Mouse (Mus musculus): ENCODE data around the gene Phf24. TPM values are rescaled to one million over a fixed set of nuclear protein-coding genes. Genes with fewer than 3 reads are reported as not detected.

Phf24 gene
- polyA plus RNA-seq, 1 experiment from 2014 or later, result 43.5 TPM

DNA sequence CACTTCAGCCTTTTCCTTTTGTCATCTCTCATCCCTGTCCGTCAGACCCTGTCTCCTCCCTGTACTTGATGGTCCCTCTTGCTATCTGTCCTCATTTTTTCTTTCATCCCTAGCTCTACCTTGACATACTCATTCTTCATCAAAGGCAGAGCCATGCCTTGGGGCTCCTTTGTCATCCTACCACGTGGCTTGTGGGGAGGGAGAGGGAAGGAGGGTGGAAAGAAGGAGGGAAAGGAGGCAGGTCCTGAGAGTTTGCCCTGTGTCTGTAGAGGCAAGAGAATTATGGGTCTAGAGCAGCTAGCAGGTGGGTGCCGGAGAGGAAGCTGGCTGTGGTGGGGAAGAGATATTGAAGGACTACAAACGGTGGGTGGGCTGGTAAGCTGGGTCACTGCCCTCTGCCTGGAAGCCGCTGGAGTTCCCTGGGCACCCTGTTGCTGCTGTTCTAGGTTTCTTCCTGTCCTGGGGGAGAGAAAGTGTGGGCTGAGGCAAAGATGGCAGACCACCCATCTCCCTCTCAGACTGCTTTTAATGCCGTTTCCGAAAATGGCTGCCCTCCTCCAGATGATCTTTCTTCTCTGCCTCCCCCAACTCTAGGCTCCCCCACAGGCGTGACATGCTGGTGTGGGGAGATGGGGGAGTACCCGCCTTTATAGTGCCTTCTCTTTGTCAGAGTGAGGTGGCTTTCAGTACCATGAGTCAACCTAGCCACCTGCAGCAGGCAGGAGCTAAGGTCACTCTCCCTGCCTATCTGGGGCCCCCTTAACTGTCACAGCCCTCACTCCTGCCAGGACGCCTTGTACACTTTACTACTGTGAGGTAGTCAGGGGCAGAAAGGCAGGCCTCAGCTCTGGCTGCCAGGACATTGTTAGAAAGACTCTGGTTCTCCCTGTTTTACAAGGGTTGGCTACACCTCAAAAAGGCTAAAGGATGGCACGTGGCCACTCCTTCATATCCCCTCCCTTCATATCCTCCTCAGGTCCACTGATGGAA, 35.0 kb downstream of the Phf24 start:
- no peaks in the 10 kb centered on the region for H3K9me3 ChIP-seq (ENCODE audit: control insufficient read depth, low read length)
- peak overlapping the region; percentile 91 for H3K4me2 ChIP-seq (replicated peaks)
- peak overlapping the region; percentile 85 for H3K4me3 ChIP-seq (replicated peaks; ENCODE audit: low read length)
- H3K4me1 ChIP-seq (replicated peaks; ENCODE audit: control insufficient read depth, insufficient read depth, low read length), result peaks cover 69% of the 10 kb centered on the region
- peak overlapping the region; percentile 98 for H3K27ac ChIP-seq
- ATAC-seq (ENCODE audit: low FRiP score) (no peak), DNase-seq (ENCODE audit: low spot score) (no peak)
- peaks cover 30% of the 10 kb centered on the region for H3K36me3 ChIP-seq (replicated peaks; ENCODE audit: control insufficient read depth, insufficient read depth)
- H3K27me3 ChIP-seq (ENCODE audit: control insufficient read depth, insufficient read depth, low read length), result no peaks in the 10 kb centered on the region
- 48% methylated on average over 11 of the region's 11 CpGs for WGBS
- H3K9ac ChIP-seq, result peak overlapping the region; percentile 98

DNA sequence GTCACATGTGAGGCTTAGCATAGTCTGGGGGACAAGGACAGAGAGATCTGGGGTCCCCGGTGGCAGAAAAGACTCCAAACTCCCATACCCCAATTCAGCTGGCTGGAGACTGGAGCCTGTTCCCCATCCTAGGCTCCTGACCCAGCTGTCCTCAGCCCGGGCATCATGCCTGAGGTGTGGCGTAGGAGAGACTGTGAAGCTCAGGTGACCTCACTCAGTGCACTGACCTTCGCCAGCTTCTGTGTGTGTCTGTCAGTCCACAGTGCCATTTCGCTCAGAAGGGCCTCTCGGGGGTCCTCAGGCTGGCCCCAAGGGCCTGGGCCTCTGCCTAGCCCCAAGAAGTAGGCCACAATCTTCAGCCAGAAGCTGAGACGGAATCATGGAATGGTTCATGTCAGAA, 36.1 kb downstream of the Phf24 start:
- no peak for ATAC-seq (ENCODE audit: low FRiP score)
- H3K9me3 ChIP-seq (ENCODE audit: control insufficient read depth, low read length), result no peaks in the 10 kb centered on the region
- peaks cover 41% of the 10 kb centered on the region for H3K36me3 ChIP-seq (replicated peaks; ENCODE audit: control insufficient read depth, insufficient read depth)
- DNase-seq (ENCODE audit: low spot score), result no peak
- peaks cover 59% of the 10 kb centered on the region for H3K4me1 ChIP-seq (replicated peaks; ENCODE audit: control insufficient read depth, insufficient read depth, low read length)
- peak overlapping the region; percentile 91 for H3K4me2 ChIP-seq (replicated peaks)
- peak overlapping the region; percentile 98 for H3K9ac ChIP-seq
- H3K27me3 ChIP-seq (ENCODE audit: control insufficient read depth, insufficient read depth, low read length), result no peaks in the 10 kb centered on the region
- H3K27ac ChIP-seq, result peak overlapping the region; percentile 98
- peak overlapping the region; percentile 85 for H3K4me3 ChIP-seq (replicated peaks; ENCODE audit: low read length)
- WGBS, result 78% methylated on average over 7 of the region's 7 CpGs

DNA sequence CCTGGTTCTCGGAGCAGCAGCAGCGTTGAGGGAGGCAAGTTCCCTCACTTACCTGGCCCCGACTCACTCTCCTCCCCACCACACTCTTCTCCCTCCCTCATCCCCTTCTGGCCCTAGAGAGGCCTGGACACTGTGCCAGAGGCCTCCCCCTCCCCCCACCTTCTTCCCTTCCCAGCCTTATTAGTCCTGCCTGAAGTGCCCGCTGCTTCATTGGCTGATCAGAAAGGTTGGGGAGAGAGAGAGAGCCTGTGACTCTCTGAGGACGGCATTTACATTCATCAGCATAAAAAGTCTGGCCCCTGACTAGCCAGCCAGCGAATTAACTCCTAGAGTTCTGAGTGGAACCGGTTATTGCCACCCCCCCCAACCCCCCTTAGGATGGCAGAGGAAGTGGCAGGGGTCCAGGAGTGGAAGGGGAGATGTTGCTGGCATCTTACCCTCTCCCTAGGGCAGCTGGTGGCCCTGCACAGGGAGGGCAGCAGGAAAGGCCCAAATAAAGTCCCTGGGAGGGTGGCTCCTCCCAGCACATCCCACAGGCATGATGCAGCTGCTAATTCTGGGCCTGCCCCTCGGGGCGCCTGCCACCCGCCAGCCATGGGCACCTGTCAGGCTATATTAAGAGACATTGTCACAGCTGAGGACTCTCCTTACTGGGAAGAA, 37.1 kb downstream of the Phf24 start:
- ATAC-seq (ENCODE audit: low FRiP score), result no peak

DNA sequence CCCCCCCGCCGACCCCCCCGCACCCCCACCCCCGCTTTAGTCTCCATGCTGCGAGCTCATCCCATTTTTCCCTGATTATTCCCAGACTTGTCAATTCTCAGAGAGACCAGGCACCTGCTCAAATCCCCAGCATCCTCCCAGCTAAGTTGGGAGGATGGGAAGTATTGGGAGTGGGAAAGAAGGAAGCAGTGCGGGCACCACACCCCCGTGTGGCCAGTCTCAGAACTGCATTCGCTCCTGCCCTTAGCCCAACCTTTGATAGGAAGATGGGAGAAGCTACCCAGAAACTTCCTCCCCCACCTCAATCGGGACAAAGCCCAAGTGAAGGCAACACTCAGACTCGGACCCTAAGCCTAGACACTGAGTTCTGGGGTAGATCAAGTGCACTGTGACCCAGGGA, 37.8 kb downstream of the Phf24 start:
- Histone ChIP-seq H3K9ac (peak overlapping the region; percentile 98), H3K4me1 (replicated peaks; ENCODE audit: control insufficient read depth, insufficient read depth, low read length) (peaks cover 41% of the 10 kb centered on the region), H3K36me3 (replicated peaks; ENCODE audit: control insufficient read depth, insufficient read depth) (peaks cover 54% of the 10 kb centered on the region), H3K27ac (peak overlapping the region; percentile 98), H3K9me3 (ENCODE audit: control insufficient read depth, low read length) (no peaks in the 10 kb centered on the region), H3K27me3 (ENCODE audit: control insufficient read depth, insufficient read depth, low read length) (no peaks in the 10 kb centered on the region), H3K4me3 (replicated peaks; ENCODE audit: low read length) (peak overlapping the region; percentile 85; the same call in 1 of the 2 replicates), H3K4me2 (replicated peaks) (peak overlapping the region; percentile 91)
- 10% methylated on average over 10 of the region's 10 CpGs for WGBS
- ATAC-seq (ENCODE audit: low FRiP score), result no peak
- DNase-seq (ENCODE audit: low spot score), result peak; percentile 87

More for the DNA sequence above, 37.1 kb downstream of the Phf24 start:
- Histone ChIP-seq H3K4me3 (replicated peaks; ENCODE audit: low read length) (peak overlapping the region; percentile 85), H3K27ac (peak overlapping the region; percentile 98), H3K27me3 (ENCODE audit: control insufficient read depth, insufficient read depth, low read length) (no peaks in the 10 kb centered on the region), H3K4me1 (replicated peaks; ENCODE audit: control insufficient read depth, insufficient read depth, low read length) (peaks cover 49% of the 10 kb centered on the region), H3K36me3 (replicated peaks; ENCODE audit: control insufficient read depth, insufficient read depth) (peaks cover 48% of the 10 kb centered on the region), H3K4me2 (replicated peaks) (peak overlapping the region; percentile 91), H3K9ac (peak overlapping the region; percentile 98), H3K9me3 (ENCODE audit: control insufficient read depth, low read length) (no peaks in the 10 kb centered on the region)
- WGBS, result 10% methylated on average over 10 of the region's 10 CpGs
- DNase-seq (ENCODE audit: low spot score), result peak; percentile 43

DNA sequence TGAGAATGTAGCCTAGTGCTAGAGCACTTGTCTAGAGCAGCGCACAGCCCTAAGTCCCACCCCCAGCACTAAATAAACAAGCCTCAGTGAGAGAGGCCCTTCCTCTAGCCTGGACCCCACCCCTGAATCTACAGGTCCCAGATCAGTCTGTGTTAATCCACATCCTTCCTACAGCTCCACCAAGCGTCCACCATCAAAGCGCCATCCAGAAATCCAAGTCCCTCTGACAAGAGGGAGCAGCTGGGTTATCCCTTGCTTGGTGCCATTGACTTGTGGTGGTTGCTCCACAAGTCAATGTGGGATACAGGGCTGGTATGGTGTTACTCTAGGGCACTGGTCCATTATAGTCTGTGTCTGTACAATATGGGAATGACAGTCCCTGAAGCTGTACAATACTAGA, 38.7 kb downstream of the Phf24 start:
- no peak overlapping the region for H3K4me2 ChIP-seq (replicated peaks)
- H3K9me3 ChIP-seq (ENCODE audit: control insufficient read depth, low read length), result no peaks in the 10 kb centered on the region
- DNase-seq (ENCODE audit: low spot score) (no peak), ATAC-seq (ENCODE audit: low FRiP score) (no peak)
- 94% methylated on average over 3 of the region's 3 CpGs for WGBS
- H3K4me1 ChIP-seq (replicated peaks; ENCODE audit: control insufficient read depth, insufficient read depth, low read length), result peaks cover 40% of the 10 kb centered on the region
- H3K4me3 ChIP-seq (replicated peaks; ENCODE audit: low read length), result no peak overlapping the region
- H3K36me3 ChIP-seq (replicated peaks; ENCODE audit: control insufficient read depth, insufficient read depth), result peaks cover 54% of the 10 kb centered on the region
- no peaks in the 10 kb centered on the region for H3K27me3 ChIP-seq (ENCODE audit: control insufficient read depth, insufficient read depth, low read length)
- no peak overlapping the region for H3K27ac ChIP-seq
- peak overlapping the region; percentile 16; the same call in 1 of the 2 replicates for H3K9ac ChIP-seq

DNA sequence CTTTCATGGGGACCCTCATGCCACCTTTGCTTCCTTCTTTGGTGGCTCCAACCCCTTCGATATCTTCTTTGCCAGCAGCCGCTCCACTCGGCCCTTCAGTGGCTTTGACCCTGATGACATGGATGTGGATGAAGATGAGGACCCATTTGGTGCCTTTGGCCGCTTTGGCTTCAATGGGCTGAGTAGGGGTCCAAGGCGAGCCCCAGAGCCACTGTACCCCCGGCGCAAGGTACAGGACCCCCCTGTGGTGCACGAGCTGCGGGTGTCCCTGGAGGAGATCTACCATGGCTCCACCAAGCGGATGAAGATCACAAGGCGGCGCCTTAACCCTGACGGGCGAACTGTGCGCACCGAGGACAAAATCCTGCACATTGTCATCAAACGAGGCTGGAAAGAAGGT, 40.1 kb downstream of the Phf24 start:
- Histone ChIP-seq H3K9ac (no peak overlapping the region), H3K9me3 (ENCODE audit: control insufficient read depth, low read length) (no peaks in the 10 kb centered on the region), H3K4me3 (replicated peaks; ENCODE audit: low read length) (no peak overlapping the region), H3K4me1 (replicated peaks; ENCODE audit: control insufficient read depth, insufficient read depth, low read length) (peaks cover 35% of the 10 kb centered on the region), H3K27ac (no peak overlapping the region), H3K27me3 (ENCODE audit: control insufficient read depth, insufficient read depth, low read length) (no peaks in the 10 kb centered on the region), H3K4me2 (replicated peaks) (no peak overlapping the region), H3K36me3 (replicated peaks; ENCODE audit: control insufficient read depth, insufficient read depth) (peaks cover 54% of the 10 kb centered on the region)
- ATAC-seq (ENCODE audit: low FRiP score), result no peak
- no peak for DNase-seq (ENCODE audit: low spot score)
- WGBS, result 95% methylated on average over 17 of the region's 17 CpGs

DNA sequence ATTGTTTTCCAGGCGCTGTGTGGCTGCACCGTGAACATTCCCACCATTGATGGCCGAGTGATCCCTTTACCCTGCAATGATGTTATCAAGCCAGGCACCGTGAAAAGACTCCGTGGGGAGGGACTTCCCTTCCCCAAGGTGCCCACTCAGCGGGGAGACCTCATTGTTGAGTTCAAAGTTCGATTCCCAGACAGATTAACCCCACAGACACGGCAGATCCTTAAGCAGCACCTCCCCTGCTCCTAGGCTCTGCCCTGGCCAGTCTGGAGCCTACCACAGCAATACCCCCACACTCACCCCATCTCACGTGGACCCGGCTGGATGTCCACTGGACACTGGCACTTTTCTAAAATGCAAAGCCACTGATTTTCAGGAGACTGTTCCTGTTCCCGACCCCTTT, 40.8 kb downstream of the Phf24 start:
- Histone ChIP-seq H3K4me1 (replicated peaks; ENCODE audit: control insufficient read depth, insufficient read depth, low read length) (peaks cover 28% of the 10 kb centered on the region), H3K27ac (no peak overlapping the region), H3K9me3 (ENCODE audit: control insufficient read depth, low read length) (no peaks in the 10 kb centered on the region), H3K4me3 (replicated peaks; ENCODE audit: low read length) (no peak overlapping the region), H3K36me3 (replicated peaks; ENCODE audit: control insufficient read depth, insufficient read depth) (peaks cover 54% of the 10 kb centered on the region), H3K4me2 (replicated peaks) (no peak overlapping the region), H3K9ac (no peak overlapping the region), H3K27me3 (ENCODE audit: control insufficient read depth, insufficient read depth, low read length) (no peaks in the 10 kb centered on the region)
- ATAC-seq (ENCODE audit: low FRiP score) (no peak), DNase-seq (ENCODE audit: low spot score) (no peak)
- 83% methylated on average over 11 of the region's 11 CpGs for WGBS

DNA sequence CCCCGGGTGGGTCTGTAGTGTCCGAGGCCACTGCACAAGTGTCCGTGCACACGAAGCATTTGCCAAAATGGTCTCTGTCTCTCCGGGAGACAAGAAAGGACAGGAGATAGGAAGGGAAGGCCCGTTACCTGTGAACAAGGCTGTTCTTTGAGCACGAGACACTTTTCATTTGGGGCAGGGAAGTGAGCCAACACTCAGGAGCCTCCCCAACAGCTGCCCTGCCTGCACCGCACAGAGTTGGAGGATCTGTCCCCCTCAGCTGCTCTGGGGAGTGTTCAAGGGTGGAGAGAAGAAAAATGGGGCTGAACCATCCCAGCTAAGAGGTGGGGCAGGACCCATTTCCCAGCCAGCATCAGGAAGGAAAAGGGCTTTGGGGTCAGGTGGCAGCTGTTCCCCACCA, 41.5 kb downstream of the Phf24 start:
- Histone ChIP-seq H3K9me3 (ENCODE audit: control insufficient read depth, low read length) (no peaks in the 10 kb centered on the region), H3K4me3 (replicated peaks; ENCODE audit: low read length) (no peak overlapping the region), H3K27ac (no peak overlapping the region), H3K27me3 (ENCODE audit: control insufficient read depth, insufficient read depth, low read length) (no peaks in the 10 kb centered on the region), H3K36me3 (replicated peaks; ENCODE audit: control insufficient read depth, insufficient read depth) (peaks cover 53% of the 10 kb centered on the region), H3K4me2 (replicated peaks) (no peak overlapping the region), H3K9ac (no peak overlapping the region), H3K4me1 (replicated peaks; ENCODE audit: control insufficient read depth, insufficient read depth, low read length) (peaks cover 21% of the 10 kb centered on the region)
- DNase-seq (ENCODE audit: low spot score), result no peak
- no peak for ATAC-seq (ENCODE audit: low FRiP score)
- 91% methylated on average over 8 of the region's 8 CpGs for WGBS

DNA sequence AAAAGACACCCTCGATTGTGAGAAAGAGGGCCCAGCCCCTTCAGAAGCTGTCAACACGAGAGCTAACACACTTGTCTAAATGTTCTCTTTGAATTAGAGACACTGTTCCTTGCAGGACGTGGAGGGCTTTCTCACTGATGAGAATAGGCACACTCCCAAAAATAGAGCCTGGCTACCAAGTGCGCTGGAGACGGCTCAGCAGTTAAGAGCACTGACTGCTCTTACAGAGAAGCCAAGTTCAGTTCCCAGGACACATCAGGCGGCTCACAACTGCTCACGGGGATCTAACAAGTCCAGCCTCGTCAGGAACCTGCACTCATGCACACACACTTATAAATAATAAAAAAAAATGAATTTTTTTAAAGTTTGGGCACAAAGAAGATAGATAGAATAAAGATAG, 42.5 kb downstream of the Phf24 start:
- ATAC-seq (ENCODE audit: low FRiP score) (no peak), DNase-seq (ENCODE audit: low spot score) (no peak)
- peaks cover 12% of the 10 kb centered on the region for H3K4me1 ChIP-seq (replicated peaks; ENCODE audit: control insufficient read depth, insufficient read depth, low read length)
- H3K9ac ChIP-seq, result no peak overlapping the region
- H3K27ac ChIP-seq, result peak overlapping the region; percentile 7; the same call in 1 of the 2 replicates
- WGBS, result 69% methylated on average over 8 of the region's 8 CpGs
- no peaks in the 10 kb centered on the region for H3K9me3 ChIP-seq (ENCODE audit: control insufficient read depth, low read length)
- no peak overlapping the region for H3K4me3 ChIP-seq (replicated peaks; ENCODE audit: low read length)
- H3K27me3 ChIP-seq (ENCODE audit: control insufficient read depth, insufficient read depth, low read length), result no peaks in the 10 kb centered on the region
- no peak overlapping the region for H3K4me2 ChIP-seq (replicated peaks)
- H3K36me3 ChIP-seq (replicated peaks; ENCODE audit: control insufficient read depth, insufficient read depth), result peaks cover 43% of the 10 kb centered on the region

All from hindbrain, embryonic 14.5 days (tissue).